Mouse (Mus musculus) thymus, postnatal 10 days (tissue): ENCODE data around the gene Gm49392.
"Not testable (repeated sequence)": the region's sequence is repeated elsewhere in the genome, so short reads cannot be mapped to it uniquely, and the experiment has no call there.

Source experiments
- DNase-seq, 2 experiments: peaks; one replicate each; pipeline ENCODE4 v3.0.0; 2021; ENCODE audit warnings: low spot score in 2 of 2

The Gm49392 gene

DNA sequence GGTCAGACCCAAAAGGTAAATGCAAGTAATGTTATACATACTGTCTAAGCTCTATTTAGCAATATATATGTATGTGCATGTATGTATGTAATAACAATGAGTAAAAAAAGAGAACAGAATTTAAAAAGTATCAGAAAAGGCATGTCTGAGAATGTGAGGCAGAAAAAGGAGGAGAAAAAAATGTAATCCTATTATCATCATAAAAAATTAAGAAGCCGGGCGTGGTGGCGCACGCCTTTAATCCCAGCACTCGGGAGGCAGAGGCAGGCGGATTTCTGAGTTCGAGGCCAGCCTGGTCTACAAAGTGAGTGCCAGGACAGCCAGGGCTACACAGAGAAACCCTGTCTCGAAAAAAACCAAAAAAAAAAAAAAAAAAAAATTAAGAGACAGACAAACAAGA, at the start of gene Gm49392:
Gm49392 (minus strand) TSS at position 101 of the 400 bp plus-strand sequence.
- not testable (repeated sequence) for DNase-seq

DNA sequence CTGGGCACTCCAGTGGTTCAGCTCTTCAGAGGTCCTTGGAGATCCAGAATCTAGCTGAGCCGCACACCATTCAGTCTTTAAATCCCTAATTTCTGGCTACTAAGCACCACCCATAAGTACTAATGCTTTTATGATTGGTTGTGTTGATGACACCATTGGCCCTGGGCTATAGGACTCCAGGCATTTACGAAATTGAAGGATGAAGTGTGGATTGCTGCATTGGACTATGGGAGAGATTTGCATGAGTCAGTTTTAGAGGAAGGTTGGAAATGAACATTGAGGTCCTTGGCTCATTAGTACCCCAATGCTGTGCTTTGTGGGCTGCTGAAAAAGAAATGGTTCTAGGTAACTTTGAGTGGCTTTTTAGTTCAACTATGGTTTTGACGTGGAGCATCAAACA, 45.2 kb upstream of the Gm49392 start, which contains the start of gene Tpbpa:
Tpbpa (minus strand) TSS at position 101 of the 400 bp plus-strand sequence.
- DNase-seq = not testable (repeated sequence)

DNA sequence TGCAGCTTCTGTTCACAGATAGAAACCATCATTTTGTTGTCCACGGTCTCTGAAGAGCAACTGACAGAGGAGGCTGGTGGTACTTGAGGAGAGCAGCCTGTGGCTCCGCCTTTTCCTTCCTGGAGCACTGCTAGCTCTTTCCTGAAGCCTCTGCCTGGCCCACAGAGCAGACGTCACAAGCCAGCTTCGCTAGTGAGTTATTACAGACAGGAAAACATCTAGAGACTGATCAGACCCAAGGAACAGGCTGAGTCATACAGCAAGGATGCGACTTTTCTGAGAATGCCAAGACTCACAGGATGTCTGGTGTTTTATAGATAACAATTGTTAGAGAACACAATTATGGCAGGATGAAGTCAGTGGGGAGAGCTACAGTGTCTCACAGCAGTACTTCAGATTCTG, 39.8 kb upstream of the Gm49392 start, which contains the start of the genes Gm49391 and Ctla2a:
Gm49391 (minus strand) TSS at position 72 of the 402 bp plus-strand sequence.
Ctla2a (minus strand) TSS at position 126 of the 402 bp plus-strand sequence.
- DNase-seq = no peak

DNA sequence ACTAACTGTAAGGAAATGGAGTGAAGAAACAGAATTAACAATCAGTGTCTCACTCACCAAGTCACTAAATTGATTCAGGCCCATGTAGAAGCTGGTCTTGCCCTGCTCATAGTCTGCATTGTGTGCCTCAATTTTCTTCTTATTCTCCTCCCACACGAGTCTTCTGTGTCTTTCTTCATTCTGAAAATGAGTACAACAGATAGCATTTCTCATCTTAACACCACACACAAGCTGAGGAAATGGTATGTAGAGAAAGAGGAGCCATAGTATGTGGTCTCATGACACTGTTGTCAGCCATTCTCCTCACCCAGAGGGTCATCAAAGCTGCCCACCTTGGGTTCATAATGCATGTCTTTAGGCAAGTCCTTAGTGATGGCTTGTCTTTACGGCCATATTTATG, 38.8 kb upstream of the Gm49392 start, which contains the start of gene Gm49393:
Gm49393 (minus strand) TSS at position 101 of the 400 bp plus-strand sequence.
- not testable (repeated sequence) for DNase-seq

DNA sequence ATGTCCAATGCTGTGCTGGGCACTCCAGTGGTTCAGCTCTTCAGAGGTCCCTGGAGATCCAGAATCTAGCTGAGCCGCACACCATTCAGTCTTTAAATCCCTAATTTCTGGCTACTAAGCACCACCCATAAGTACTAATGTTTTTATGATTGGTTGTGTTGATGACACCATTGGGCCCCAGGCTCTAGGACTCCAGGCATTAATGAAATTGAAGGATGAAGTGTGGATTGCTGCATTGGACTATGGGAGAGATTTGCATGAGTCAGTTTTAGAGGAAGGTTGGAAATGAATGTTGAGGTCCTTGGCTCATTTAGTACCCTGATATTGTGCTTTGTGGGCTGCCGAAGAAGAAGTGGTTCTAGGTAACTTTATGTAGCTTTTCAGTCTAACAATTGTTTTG, 8.1 kb upstream of the Gm49392 start, which contains the start of gene Tpbpb:
Tpbpb (minus strand) TSS at position 101 of the 400 bp plus-strand sequence.
- not testable (repeated sequence) for DNase-seq

DNA sequence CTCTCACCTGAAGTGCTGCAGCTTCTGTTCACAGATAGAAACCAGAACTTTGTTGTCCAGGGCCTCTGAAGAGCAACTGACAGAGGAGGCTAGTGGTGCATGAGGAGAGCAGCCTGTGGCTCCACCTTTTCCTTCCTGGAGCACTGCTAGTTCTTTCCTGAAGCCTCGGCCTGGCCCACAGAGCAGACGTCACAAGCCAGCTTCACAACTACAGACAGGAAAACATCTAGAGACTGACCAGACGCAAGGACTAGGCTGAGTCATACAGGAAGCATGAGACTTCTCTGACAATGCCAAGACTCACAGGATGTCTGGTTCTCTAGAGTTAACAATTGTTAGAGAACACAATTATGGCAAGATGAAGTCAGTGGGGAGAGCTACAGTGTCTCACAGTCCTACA, 634 bp upstream of the Gm49392 start, which contains the start of gene Ctla2b:
Ctla2b (minus strand) TSS at position 120 of the 400 bp plus-strand sequence.
- no peak for DNase-seq

DNA sequence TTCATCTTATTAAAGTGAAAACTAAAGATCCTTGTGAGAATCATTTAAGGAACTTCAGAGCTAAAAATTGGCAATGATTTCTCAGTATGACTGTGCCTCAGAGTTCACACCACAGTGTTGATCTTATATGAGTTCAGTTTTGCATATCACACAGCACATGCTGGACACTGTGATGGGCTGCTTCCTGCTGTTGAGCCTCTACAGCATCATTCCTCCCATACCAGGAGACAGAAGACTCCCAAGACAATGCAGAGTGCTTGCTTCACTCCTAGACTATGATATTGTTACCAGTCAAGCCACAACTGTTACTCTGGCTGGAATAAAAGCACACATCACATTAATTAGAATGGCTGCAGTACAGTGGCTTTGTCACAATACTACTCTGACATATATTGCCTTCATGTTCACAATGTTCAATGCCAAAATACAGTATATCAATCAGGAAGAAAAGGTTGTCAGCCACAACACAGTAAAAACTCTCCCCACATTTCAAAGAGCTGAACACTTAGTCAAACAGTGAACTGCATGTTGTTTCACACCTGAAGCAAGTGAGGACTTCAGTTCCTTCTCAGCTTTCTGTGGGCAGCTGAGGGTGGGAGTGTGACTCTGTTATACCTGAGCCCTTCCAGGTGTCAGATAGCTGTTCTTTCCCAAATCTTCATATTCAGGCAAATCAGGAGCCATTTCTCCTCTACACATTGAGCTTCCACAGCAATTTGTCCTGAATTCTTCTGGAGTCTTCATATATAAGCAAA, 1.1 kb downstream of the Gm49392 start:
- DNase-seq = no peak

DNA sequence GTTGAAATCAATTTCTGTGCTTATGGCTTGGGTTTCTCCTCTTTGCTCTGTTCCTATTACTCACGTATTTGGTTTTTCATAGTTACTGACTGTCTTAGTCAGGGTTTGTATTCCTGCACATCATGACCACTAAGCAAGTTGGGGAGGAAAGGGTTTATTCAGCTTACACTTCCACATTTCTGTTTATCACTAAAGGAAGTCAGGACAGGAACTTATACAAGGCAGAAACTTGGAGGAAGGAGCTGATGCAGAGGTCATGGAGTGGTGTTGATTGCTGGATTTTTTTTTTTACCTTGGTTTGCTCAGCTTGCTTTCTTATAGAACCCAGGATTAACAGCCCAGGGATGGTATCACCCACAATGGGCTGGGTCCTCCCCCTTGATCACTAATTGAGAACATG, 4.4 kb downstream of the Gm49392 start:
- no peak for DNase-seq

DNA sequence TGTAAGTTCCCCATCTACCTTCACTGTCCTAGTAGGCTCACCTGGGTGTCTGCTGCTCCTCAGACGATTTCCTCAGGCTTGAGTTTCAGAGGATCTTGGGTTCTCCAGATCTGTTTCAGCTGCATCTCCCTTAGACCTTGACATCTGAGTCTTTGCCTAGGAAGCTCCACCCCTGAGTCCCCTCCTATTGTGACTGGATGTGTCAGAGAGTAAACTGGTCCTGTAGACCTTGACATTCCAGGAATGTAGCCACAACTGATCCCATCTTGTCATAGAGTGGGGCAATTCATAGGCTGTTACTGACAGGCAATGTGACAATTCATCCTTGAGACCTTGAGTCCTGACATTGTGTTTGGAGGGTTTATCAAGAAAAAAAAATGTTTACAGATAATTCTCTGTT, 32.4 kb downstream of the Gm49392 start, which contains the start of gene 4930486L24Rik:
4930486L24Rik (minus strand) TSS at position 195 of the 400 bp plus-strand sequence.
- DNase-seq = peak in 1 of 2 experiments; percentile 1

DNA sequence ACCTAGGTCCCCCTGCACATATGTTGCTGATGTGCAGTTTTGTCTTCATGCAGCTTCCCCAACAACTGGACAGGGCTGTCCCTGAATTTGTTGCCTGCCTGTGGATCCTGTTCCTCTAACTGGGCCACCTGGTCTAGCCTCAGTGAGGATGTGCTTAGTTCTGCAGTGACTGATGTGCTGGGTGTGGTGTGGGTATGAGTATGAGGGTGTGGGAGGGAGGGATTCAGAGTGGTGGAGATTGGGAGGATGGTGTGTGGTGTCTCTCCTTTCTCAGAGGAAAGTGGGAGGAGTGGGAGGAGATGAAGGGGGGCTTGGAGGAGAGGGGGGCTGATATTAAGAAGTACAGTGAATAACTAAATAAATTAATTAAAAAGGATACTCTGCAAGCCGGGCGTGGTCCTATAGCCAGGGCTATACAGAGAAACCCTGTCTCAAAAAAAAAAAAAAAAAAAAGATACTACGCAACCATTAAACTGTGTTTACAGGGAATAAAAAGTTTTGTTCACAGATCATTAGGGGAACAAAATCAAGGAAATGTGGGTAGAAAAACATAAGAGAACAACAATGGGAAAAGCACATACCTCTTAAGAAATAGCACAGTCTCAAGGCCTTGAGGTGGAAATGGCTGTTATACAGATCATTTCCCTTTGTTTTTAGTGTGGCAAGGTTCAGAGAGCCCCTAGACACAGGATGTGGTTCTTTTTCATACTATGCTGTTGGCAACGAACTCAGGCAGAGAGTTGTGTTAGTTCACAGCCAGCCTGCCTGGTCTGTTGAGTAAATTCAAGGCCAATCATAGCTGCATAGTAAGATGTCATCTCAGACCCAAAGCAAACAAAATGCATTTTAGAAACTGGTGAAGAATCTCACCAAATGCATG, 48.2 kb downstream of the Gm49392 start:
- DNase-seq = peak; percentile 60 to 63

DNA sequence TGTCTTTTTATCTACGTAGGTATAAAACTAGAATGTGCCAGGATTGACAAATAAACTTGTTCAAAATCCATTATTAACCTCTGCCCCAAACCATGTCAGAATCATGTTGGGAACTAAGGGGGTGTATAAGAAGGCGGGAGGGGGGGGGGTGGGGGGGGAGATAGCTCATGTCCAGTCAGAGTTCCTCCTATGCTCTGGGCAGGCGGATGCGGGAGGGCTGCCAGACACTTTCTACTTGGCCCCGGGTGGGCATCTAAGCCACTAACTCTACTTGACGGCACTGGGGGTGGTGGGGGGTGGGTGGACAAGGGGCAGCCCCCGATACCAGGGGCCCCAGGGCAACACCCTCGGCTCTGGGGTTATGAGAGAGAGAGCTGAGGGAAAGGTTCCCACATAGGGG, 53.5 kb downstream of the Gm49392 start:
- no peak for DNase-seq

DNA sequence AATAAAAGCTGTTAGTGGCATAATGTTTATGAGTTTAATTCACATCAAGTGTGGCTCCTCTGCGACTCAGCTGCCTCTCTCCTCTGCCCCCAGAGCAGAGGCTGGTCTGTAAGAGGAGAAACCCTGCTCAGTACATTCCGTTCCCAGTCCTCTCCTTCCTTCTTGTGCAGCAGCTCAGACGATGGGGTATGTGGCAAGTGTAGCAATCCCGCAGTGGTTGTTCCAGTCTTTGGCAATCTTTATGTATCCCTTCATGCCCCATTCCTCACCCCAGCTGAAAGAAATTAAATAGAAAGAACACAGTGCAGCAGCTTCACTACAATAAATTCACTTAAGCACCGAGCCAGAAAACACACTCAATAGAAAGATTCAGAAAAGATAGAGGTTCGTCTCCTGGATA, 54.0 kb downstream of the Gm49392 start:
- no peak for DNase-seq

DNA sequence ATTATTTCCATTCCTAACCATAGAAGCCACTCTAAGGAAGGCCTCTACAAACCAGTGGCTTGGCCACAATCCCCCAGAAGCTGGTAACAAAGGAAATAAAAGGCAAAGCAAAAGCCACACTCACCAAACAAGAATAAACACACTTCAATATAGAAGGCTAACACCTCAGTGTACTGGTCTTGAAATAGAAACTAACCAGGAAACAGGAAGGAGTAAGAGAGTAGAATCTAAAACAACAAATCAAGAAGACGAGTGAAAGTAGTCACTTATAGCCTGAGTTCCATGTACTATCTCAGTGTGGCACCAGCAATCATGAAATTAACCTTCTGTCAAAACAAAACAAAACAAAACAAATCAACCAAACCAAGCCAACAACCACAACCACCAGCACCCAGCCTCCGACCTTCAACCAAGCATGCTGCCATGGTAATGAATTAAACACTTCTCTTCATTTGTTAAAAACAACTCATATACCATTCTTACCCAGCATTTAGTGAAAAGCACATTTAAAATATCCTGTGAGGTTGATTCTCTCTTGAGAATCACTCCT, 57.3 kb downstream of the Gm49392 start:
- no peak for DNase-seq

DNA sequence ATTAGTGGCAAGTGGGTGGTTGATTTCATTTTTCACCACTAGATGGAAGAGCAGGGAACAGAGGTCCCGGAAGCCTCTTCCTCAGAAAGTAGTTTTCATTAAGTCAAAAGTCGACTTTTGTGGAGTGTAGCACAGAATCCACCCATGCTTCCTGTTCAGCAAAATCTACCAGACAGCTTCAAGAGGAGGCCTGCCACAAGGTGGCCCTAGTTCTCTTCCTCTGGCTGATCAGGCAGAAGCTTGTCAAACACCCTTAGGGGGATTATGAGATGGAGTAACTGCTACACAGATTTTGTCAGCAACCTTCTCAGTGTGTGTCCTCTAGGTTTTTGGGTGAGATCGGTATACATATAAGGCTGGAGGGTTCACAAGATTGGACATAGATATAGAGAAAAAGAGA, 70.6 kb downstream of the Gm49392 start:
- DNase-seq = peak; percentile 44 to 71

DNA sequence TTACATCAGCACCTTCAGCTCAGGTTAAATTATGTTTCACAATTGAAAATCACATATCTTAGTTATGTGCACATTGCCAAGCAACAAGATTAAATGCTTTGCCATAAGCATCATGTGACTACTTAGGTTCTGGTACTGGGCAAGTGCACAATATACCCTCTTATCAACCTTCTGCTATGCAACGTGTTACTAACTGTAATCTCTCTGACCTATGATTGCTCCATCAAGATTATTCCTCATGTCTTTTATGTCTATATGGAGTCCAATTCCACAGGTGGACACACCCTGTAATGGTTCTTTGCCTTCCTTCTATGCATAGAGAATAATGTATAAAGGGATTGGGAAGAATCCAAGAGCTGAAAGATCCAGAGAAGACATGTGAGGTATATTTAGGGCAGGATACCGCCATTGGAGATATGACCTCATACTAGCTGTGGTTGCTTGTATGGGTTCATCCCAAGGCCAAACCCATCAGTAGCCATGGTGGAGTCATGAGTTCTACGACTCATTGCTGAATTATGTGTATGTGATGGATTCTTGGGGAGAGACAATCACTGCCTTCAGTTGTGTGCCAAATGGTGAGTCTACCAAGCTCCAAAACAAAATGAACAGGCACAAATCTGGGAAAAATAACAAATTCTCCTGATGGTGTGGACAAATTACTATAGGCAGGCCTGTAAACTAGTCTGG, 76.1 kb downstream of the Gm49392 start:
- no peak for DNase-seq

DNA sequence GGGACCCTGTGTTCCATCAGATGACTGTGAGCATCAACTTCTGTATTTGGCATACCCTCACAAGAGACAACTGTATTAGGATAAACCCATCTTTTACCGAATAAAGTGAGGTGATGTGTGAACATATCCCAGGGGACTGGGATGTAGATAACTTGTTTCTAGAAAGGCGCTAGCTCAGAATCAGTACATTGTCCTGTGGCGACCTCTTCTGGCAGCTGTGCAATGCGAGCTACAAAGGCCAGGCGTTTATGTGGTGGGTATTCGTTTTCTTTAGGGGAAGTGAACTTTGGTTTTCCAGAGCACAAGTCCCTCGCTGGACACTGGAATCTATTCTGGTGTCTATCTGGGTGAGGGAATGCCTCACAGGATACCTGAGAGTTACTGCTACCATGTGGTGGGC, 77.2 kb downstream of the Gm49392 start:
- DNase-seq = peak in 1 of 2 experiments; percentile 44

DNA sequence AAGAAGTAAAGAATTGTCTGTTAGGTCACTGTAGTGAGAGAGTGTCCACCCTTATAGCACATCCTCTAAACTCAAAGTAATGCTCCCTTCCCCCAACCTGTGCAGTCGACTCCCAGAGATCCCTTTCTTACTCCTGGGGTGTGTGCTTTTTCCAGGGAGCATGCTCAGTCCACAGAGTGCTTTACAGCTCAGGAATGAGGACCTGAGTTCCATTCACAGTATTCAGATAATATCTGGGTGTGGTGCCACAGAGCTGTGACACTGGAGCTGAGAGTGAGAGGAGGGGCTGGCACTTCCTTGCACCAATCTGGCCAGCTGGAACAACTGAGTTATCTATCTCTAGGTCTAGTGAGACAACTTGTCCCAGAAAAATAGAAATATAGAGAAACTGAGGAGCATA, 83.0 kb downstream of the Gm49392 start:
- no peak for DNase-seq

DNA sequence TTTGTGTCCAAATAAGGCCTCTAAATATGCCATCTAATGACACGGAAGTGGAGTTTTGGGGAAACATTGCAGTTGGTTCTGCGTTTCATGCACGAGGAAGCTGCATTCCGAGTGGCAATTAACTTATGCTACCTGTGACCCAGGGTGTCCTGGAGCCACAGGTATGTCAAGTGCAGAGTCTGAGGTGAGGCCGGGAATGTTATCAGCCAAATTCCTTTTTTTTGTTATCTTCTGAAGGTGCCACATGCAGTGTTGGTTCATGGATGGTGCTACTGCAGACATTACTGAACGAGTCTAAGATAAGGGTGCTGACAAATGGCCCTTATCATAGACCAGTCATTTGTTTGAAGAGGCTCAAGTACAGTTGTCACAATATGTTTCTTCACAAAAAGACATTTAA, 83.9 kb downstream of the Gm49392 start:
- DNase-seq = no peak

DNA sequence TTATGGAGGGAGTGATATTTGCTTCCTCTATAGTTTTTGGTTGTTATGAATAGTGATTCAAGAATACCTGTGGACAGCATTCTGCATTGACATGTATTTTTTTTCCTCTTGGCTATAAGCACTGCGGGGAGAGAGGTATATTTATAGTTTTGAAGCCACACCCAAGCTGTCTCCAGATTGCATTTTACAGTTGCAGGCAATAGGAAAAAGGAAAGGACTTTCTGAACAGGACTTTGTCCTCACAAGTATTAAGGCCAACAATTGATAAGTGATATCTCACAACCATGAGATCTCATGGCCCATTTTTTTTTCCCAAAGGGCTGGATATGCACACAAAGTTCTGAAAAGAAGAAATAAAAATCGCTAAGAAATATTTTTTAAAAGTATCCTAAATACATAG, 87.0 kb downstream of the Gm49392 start:
- no peak for DNase-seq

DNA sequence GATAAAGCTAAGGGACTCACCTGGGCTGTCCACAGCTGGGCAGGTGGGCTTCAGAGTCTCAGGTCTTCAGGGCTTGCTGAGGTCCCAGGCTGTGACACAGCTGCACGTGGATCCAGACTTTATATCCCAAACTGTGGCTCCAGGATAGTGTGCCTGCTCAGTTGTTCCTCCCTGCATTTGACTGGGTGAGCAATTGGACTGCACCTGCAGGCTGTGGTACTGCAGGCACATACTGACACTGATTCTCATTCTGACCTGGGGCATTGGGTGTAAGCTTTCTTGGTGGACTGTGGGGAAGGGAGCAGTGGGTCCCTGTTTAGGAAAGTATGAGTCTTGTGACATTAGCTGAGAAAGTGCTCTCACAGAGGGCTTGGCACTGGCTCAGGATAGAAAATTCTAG, 93.9 kb downstream of the Gm49392 start, which contains the start of gene Ctsll3:
Ctsll3 (minus strand) TSS at position 101 of the 400 bp plus-strand sequence.
- no peak for DNase-seq
